8 mouse cellular contexts compared by ENCODE assay signal in genomic region chr3:135594238-135594917, GRCm38 (mm10).
A peak's percentile ranks its signal among the peaks of the same experiment; 100 is the strongest.
DNase-seq lines count a peak whose midpoint lies in the region; ATAC-seq and TF ChIP-seq lines count a peak whose summit lies in the region.

No protein-coding gene starts in this region.

- 0 out of 2 replicates have a peak, but pooled peaks have one; percentile 2 for TF ChIP-seq CTCF in kidney, postnatal 0 days (IDR thresholded peaks at IDR 0.05; ENCODE audit: low read depth)
- peak in 1 of 2 experiments; percentile 50; a peak in 2 of 4 replicates for TF ChIP-seq CTCF in CH12.LX (conservative IDR thresholded peaks at IDR 0.05 in 1 of 2, IDR thresholded peaks at IDR 0.05 in 1 of 2; ENCODE audit: low read depth in 2 of 2, low read length in 2 of 2)
- no peak for TF ChIP-seq CTCF in cerebellum, adult 2 months (IDR thresholded peaks at IDR 0.05; ENCODE audit: borderline replicate concordance, insufficient read depth, low read depth, low read length)

- WGBS in kidney, postnatal 0 days, result 75% methylated on average over 21 of the region's 21 CpGs
- WGBS in cerebellum, adult 2 months, result 80% methylated on average over 21 of the region's 21 CpGs

- H3K27ac ChIP-seq in kidney, postnatal 0 days, result no peak overlapping the region
- H3K27ac ChIP-seq in CH12.LX (ENCODE audit: insufficient read depth, low read depth), result peak overlapping the region; percentile 20; the same call in 1 of the 2 replicates
- no peak overlapping the region for H3K27ac ChIP-seq in cerebellum, adult 2 months (ENCODE audit: insufficient read depth, low read length)

- no peak overlapping the region for H3K4me2 ChIP-seq in kidney, postnatal 0 days (ENCODE audit: low read length)
- H3K4me2 ChIP-seq in CH12.LX (ENCODE audit: insufficient read depth, low read depth, poor library complexity, severe bottlenecking), result peak overlapping the region; percentile 11; the same call in 1 of the 2 replicates

- H3K4me1 ChIP-seq in kidney, postnatal 0 days (replicated peaks; ENCODE audit: insufficient read depth, low read length), result no peaks in the 10 kb centered on the region
- H3K4me1 ChIP-seq in CH12.LX (ENCODE audit: control insufficient read depth in 1 of 2, insufficient read depth in 2 of 2), result peaks cover 10 to 37% of the 10 kb centered on the region in 2 experiments
- H3K4me1 ChIP-seq in cerebellum, adult 2 months (ENCODE audit: control insufficient read depth, insufficient read depth, low read length), result no peaks in the 10 kb centered on the region; the same call in 1 of the 2 replicates

- DNase-seq in kidney, postnatal 0 days (ENCODE audit: low spot score), result peak; percentile 44
- DNase-seq in kidney, adult 9 months, result no peak
- DNase-seq in CH12.LX (ENCODE audit: extremely low read depth) (peak; percentile 84), adipocyte (ENCODE audit: low spot score) (no peak)
- peak; percentile 9 to 29 for DNase-seq in monocyte, adult 2 months (ENCODE audit: low read depth in 1 of 2, low spot score in 2 of 2)
- DNase-seq in cerebellum, adult 2 months, result no peak
- no peak for DNase-seq in cerebellum, postnatal 14 days

- peak; percentile 2 for TF ChIP-seq RAD21 in CH12.LX (IDR thresholded peaks at IDR 0.05; ENCODE audit: low read depth, low read length)

- TF ChIP-seq EP300 in CH12.LX (IDR thresholded peaks at IDR 0.05; ENCODE audit: low read length), result no peak

- 0 out of 2 replicates have a peak, but pooled peaks have one; percentile 23 for ATAC-seq in kidney, postnatal 0 days (replicated peaks; ENCODE audit: low FRiP score, low read depth)
- peak; percentile 71 for ATAC-seq in granulocyte monocyte progenitor cell, adult 5-6 weeks (replicated peaks; ENCODE audit: poor library complexity, severe bottlenecking)

- H3K4me3 ChIP-seq in kidney, postnatal 0 days (replicated peaks; ENCODE audit: low read depth, low read length), result no peak overlapping the region
- no peak overlapping the region for H3K4me3 ChIP-seq in CH12.LX (replicated peaks in 1 of 3; ENCODE audit: low read depth in 2 of 3, low read length in 2 of 3, poor library complexity in 1 of 3)
- no peak overlapping the region for H3K4me3 ChIP-seq in cerebellum, adult 2 months (replicated peaks; ENCODE audit: insufficient read depth, low read depth, low read length)

- no peaks in the 10 kb centered on the region for H3K79me2 ChIP-seq in CH12.LX (replicated peaks; ENCODE audit: control insufficient read depth, extremely low read depth, insufficient read depth, poor library complexity, severe bottlenecking)

- TF ChIP-seq POLR2A in CH12.LX (IDR thresholded peaks at IDR 0.05; ENCODE audit: low read depth, low read length), result peak; percentile 34; the same call in 1 of the 2 replicates
- TF ChIP-seq POLR2A in cerebellum, adult 2 months (IDR thresholded peaks at IDR 0.05; ENCODE audit: borderline replicate concordance, insufficient read depth, low read length), result no peak

- no peak overlapping the region for H3K9ac ChIP-seq in kidney, postnatal 0 days (ENCODE audit: low read depth, low read length)
- no peak overlapping the region for H3K9ac ChIP-seq in CH12.LX (ENCODE audit: insufficient read depth, low read depth)

- H3K36me3 ChIP-seq in kidney, postnatal 0 days (ENCODE audit: insufficient read depth, low read length), result peaks cover 34% of the 10 kb centered on the region
- peaks cover 75 to 96% of the 10 kb centered on the region in 2 experiments for H3K36me3 ChIP-seq in CH12.LX (replicated peaks in 1 of 2; ENCODE audit: control insufficient read depth in 1 of 2, insufficient read depth in 1 of 2, low read length in 1 of 2)

- H3K9me3 ChIP-seq in kidney, postnatal 0 days (replicated peaks; ENCODE audit: low read length), result no peaks in the 10 kb centered on the region
- no peaks in the 10 kb centered on the region for H3K9me3 ChIP-seq in CH12.LX (replicated peaks; ENCODE audit: low read length)

- dilution Hi-C loops in CH12.LX (cut with MboI; ENCODE audit: extremely low pct_ligation_motif_present, extremely low pct_unique_long_range_greater_than_20kb, low sequenced_read_pairs), result no loop called here

- no peaks in the 10 kb centered on the region for H3K27me3 ChIP-seq in kidney, postnatal 0 days (ENCODE audit: insufficient read depth, low read length)
- no peaks in the 10 kb centered on the region for H3K27me3 ChIP-seq in CH12.LX (replicated peaks)
- H3K27me3 ChIP-seq in cerebellum, adult 2 months (ENCODE audit: control insufficient read depth, insufficient read depth, low read length), result no peaks in the 10 kb centered on the region

- in situ Hi-C loops in CH12.LX (cut with MboI; ENCODE audit: low pct_ligation_motif_present, low pct_unique_long_range_greater_than_20kb, low sequenced_read_pairs), result no loop called here

TF ChIP-seq in CH12.LX, 34 proteins besides CTCF, POLR2A, EP300 and RAD21:
- no peak for TF ChIP-seq MAX (IDR thresholded peaks at IDR 0.05; ENCODE audit: low read length)
- peak; percentile 47; the same call in 1 of the 2 replicates for TF ChIP-seq BHLHE40 (IDR thresholded peaks at IDR 0.05; ENCODE audit: low read depth, low read length)
- no peak for TF ChIP-seq TBP (conservative IDR thresholded peaks at IDR 0.05; ENCODE audit: low read depth, low read length)
- TF ChIP-seq USF2 (conservative IDR thresholded peaks at IDR 0.05; ENCODE audit: low read depth, low read length), result no peak
- TF ChIP-seq IRF4 (IDR thresholded peaks at IDR 0.05; ENCODE audit: low read depth, low read length), result peak; percentile 79
- TF ChIP-seq ELF1 (IDR thresholded peaks at IDR 0.05; ENCODE audit: low read depth, low read length), result peak; percentile 93
- TF ChIP-seq SMC3 (IDR thresholded peaks at IDR 0.05; ENCODE audit: low read depth, low read length), result peak; percentile 59
- no peak for TF ChIP-seq UBTF (IDR thresholded peaks at IDR 0.05; ENCODE audit: low read depth, low read length)
- 0 out of 2 replicates have a peak, but pooled peaks have one; percentile 1 for TF ChIP-seq ZMIZ1 (IDR thresholded peaks at IDR 0.05; ENCODE audit: low read depth, low read length)

Comparison
In these comparisons a context has a peak if more than half of its experiments do, and no peak if none do; other contexts are left out.
1. DNase-seq: peak in kidney, postnatal 0 days (single experiment), CH12.LX (single experiment) and monocyte, adult 2 months (2 of 2); none in kidney, adult 9 months (single experiment), cerebellum, adult 2 months (0 of 2), cerebellum, postnatal 14 days (0 of 2) and adipocyte (single experiment).